18 mouse cellular contexts compared by ENCODE assay signal in genomic region chr6:31043919-31044318, GRCm38 (mm10).
DNase-seq lines count a peak whose midpoint lies in the region; ATAC-seq lines count a peak whose summit lies in the region.
"Had no signal": no experiment of that assay in that cellular context is flagged by ENCODE, and none has a peak within 500 bp of the region (broad histone marks: within the 10 kb centered on the region; RNA-seq: fewer than 3 reads in every experiment).

No protein-coding gene starts in this region.

- H3K36me3 ChIP-seq in midbrain, embryonic 11.5 days (ENCODE audit: control insufficient read depth, insufficient read depth, low read length), result no peaks in the 10 kb centered on the region
- no peaks in the 10 kb centered on the region for H3K36me3 ChIP-seq in midbrain, embryonic 14.5 days (ENCODE audit: control insufficient read depth, insufficient read depth, low read length)
- H3K36me3 ChIP-seq: embryonic facial prominence, embryonic 10.5 days; embryonic facial prominence, embryonic 12.5 days; forebrain, embryonic 12.5 days had no signal

- 88% methylated on average over 3 of the region's 3 CpGs for WGBS in midbrain, embryonic 11.5 days
- 91% methylated on average over 3 of the region's 3 CpGs for WGBS in midbrain, embryonic 14.5 days

- no peak for ATAC-seq in midbrain, embryonic 11.5 days (ENCODE audit: low FRiP score)
- no peak for ATAC-seq in midbrain, embryonic 14.5 days (ENCODE audit: low FRiP score, low TSS enrichment)
- ATAC-seq: forebrain, embryonic 14.5 days; forebrain, postnatal 0 days had no signal

- H3K27ac ChIP-seq in midbrain, embryonic 11.5 days (ENCODE audit: low read depth, low read length), result no peak overlapping the region
- no peak overlapping the region for H3K27ac ChIP-seq in midbrain, embryonic 14.5 days (replicated peaks; ENCODE audit: low read depth, low read length)
- H3K27ac ChIP-seq: embryonic facial prominence, embryonic 10.5 days; embryonic facial prominence, embryonic 12.5 days; forebrain, embryonic 12.5 days had no signal

- peak; percentile 28 for DNase-seq in heart, adult 11 months
- DNase-seq in heart, postnatal 14 days, result no peak
- peak; percentile 73 for DNase-seq in midbrain, embryonic 11.5 days (ENCODE audit: low spot score, missing footprints)
- no peak for DNase-seq in midbrain, embryonic 14.5 days
- no peak for DNase-seq in right cerebral cortex, adult 18-20 months
- DNase-seq: adrenal gland, adult 2 months; adrenal gland, postnatal 10 days; adrenal gland, postnatal 25 days; cerebellum, adult 11-12 months; cerebellum, adult 2 months; cerebellum, adult 9-10 months; cerebellum, postnatal 10 days; cerebellum, postnatal 25 days; forebrain, postnatal 0 days had no signal

- H3K4me3 ChIP-seq in midbrain, embryonic 11.5 days (ENCODE audit: low read depth, low read length), result no peak overlapping the region
- no peak overlapping the region for H3K4me3 ChIP-seq in midbrain, embryonic 14.5 days (replicated peaks; ENCODE audit: low read depth, low read length)
- H3K4me3 ChIP-seq: embryonic facial prominence, embryonic 10.5 days; embryonic facial prominence, embryonic 12.5 days; forebrain, embryonic 12.5 days had no signal

- no peaks in the 10 kb centered on the region for H3K27me3 ChIP-seq in midbrain, embryonic 11.5 days (ENCODE audit: control insufficient read depth, insufficient read depth, low read length)
- no peaks in the 10 kb centered on the region for H3K27me3 ChIP-seq in midbrain, embryonic 14.5 days (ENCODE audit: control insufficient read depth, insufficient read depth, low read length)
- H3K27me3 ChIP-seq: embryonic facial prominence, embryonic 12.5 days; forebrain, embryonic 12.5 days had no signal

- no peaks in the 10 kb centered on the region for H3K4me1 ChIP-seq in midbrain, embryonic 11.5 days (ENCODE audit: control insufficient read depth, insufficient read depth, low read length)
- H3K4me1 ChIP-seq in midbrain, embryonic 14.5 days (ENCODE audit: control insufficient read depth, insufficient read depth, low read length), result no peaks in the 10 kb centered on the region
- H3K4me1 ChIP-seq: embryonic facial prominence, embryonic 12.5 days; forebrain, embryonic 12.5 days had no signal

- no peaks in the 10 kb centered on the region for H3K9me3 ChIP-seq in midbrain, embryonic 11.5 days (ENCODE audit: control insufficient read depth, low read length)
- no peaks in the 10 kb centered on the region for H3K9me3 ChIP-seq in midbrain, embryonic 14.5 days (ENCODE audit: control insufficient read depth, low read length)
- H3K9me3 ChIP-seq: embryonic facial prominence, embryonic 10.5 days; embryonic facial prominence, embryonic 12.5 days; forebrain, embryonic 12.5 days had no signal

- intact Hi-C loops in heart, postnatal 14 days (cut with DNase I), result no loop called here

- no peak overlapping the region for H3K4me2 ChIP-seq in midbrain, embryonic 11.5 days
- H3K4me2 ChIP-seq in midbrain, embryonic 14.5 days (ENCODE audit: low read length), result no peak overlapping the region
- H3K4me2 ChIP-seq: embryonic facial prominence, embryonic 12.5 days; forebrain, embryonic 12.5 days had no signal

- no peak overlapping the region for H3K9ac ChIP-seq in midbrain, embryonic 11.5 days (ENCODE audit: low read length)
- H3K9ac ChIP-seq in midbrain, embryonic 14.5 days (replicated peaks; ENCODE audit: low read length), result no peak overlapping the region
- H3K9ac ChIP-seq: embryonic facial prominence, embryonic 12.5 days; forebrain, embryonic 12.5 days; forebrain, postnatal 0 days had no signal

Comparison
In these comparisons a context has a peak if more than half of its experiments do, and no peak if none do; other contexts are left out.
1. DNase-seq: peak in heart, adult 11 months (single experiment) and midbrain, embryonic 11.5 days (single experiment); none in heart, postnatal 14 days (0 of 2), midbrain, embryonic 14.5 days (single experiment) and right cerebral cortex, adult 18-20 months (single experiment).